Mouse (Mus musculus) hindbrain, embryonic 15.5 days (tissue): ENCODE data around the gene Olfr697. TPM values are rescaled to one million over a fixed set of nuclear protein-coding genes. Genes with fewer than 3 reads are reported as not detected.
"Not testable (repeated sequence)": the region's sequence is repeated elsewhere in the genome, so short reads cannot be mapped to it uniquely, and the experiment has no call there.

Experiments
- ATAC-seq: fragments of 200-750 bp; cut with Nextera tagmentation; 2 replicates; pipeline ENCODE4 v1.8.0; 2017; ENCODE audit warnings: low read depth, moderate number of reproducible peaks, moderate TSS enrichment; ENCODE audit not compliant: low FRiP score
- H3K27ac ChIP-seq: fragments of 300-500 bp; sonication (generic); replicated peaks from 2 replicates; pipeline ENCODE4 v1.5.1; 2015; ENCODE audit warnings: mild to moderate bottlenecking, inconsistent platforms
- H3K27me3 ChIP-seq: fragments of 300-500 bp; sonication (generic); 2 replicates; pipeline ENCODE4 v1.6.1; 2015; ENCODE audit warnings: control low read depth, inconsistent platforms
- H3K36me3 ChIP-seq: fragments of 300-500 bp; sonication (generic); 2 replicates; pipeline ENCODE4 v1.6.1; 2015; ENCODE audit warnings: control low read depth, inconsistent platforms
- H3K4me1 ChIP-seq: fragments of 300-500 bp; sonication (generic); replicated peaks from 2 replicates; pipeline ENCODE4 v1.6.1; 2015; ENCODE audit warnings: control low read depth, inconsistent platforms
- H3K4me2 ChIP-seq: fragments of 300-500 bp; sonication (generic); 2 replicates; pipeline ENCODE4 v1.6.1; 2015; ENCODE audit warnings: moderate library complexity, mild to moderate bottlenecking, inconsistent platforms
- H3K4me3 ChIP-seq: fragments of 300-500 bp; sonication (generic); 2 replicates; pipeline ENCODE4 v1.5.1; 2015; ENCODE audit warnings: mild to moderate bottlenecking, inconsistent platforms
- H3K9ac ChIP-seq: fragments of 300-500 bp; sonication (generic); 2 replicates; pipeline ENCODE4 v1.6.1; 2015; ENCODE audit warnings: inconsistent platforms
- H3K9me3 ChIP-seq: fragments of 300-500 bp; sonication (generic); 2 replicates; pipeline ENCODE4 v1.6.1; 2016; ENCODE audit warnings: control low read depth, inconsistent platforms
- WGBS: fragments of 180-500 bp; shearing (Covaris S2); methylation state at CpG from one replicate; pipeline ENCODE4 v1.1.7; 2015; 5-methylcytosine and 5-hydroxymethylcytosine counted together
- polyA plus RNA-seq: library from polyadenylated mRNA; unstranded; fragments of >200 nt; fragmentation: Nextera tagmentation; extraction: Ambion mirVana; gene quantifications from 2 replicates; pipeline ENCODE4 v1.2.1, GENCODE M21; 2015

The Olfr697 gene
- not detected in 2 replicates for polyA plus RNA-seq

DNA sequence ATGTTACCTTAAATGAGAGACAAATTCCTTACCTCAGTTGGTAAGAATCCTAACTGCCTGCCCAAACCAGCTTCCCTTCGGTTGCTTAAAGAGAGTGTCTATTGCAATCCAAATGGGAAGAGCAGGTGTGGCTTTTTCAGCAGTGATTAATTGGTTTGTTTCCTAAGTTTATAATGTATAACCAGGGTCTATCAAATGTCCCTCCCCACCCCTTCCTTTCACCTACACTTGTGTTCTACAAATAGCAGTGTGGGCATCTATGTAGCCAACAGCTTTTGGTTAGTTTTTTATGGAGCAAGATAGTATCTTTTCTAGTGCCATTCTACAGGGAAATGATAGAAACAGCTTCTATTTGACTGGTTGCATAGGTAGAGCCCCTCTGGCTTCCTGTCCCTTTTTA is at the start of gene Olfr697:
TSS of gene Olfr697 (minus strand) at position 101 of the 400 bp plus-strand sequence.
- no peak for ATAC-seq
- H3K4me3 ChIP-seq: no peak within 1 kb of the TSS
- no peaks in the 10 kb centered on the region for H3K4me1 ChIP-seq
- no peak within 1 kb of the TSS for H3K4me2 ChIP-seq
- no peak within 1 kb of the TSS for H3K27ac ChIP-seq
- no peaks in the 10 kb centered on the region for H3K9me3 ChIP-seq
- no peaks in the 10 kb centered on the region for H3K27me3 ChIP-seq
- H3K9ac ChIP-seq: no peak within 1 kb of the TSS
- 94% methylated on average over 1 of the region's 1 CpGs for WGBS
- H3K36me3 ChIP-seq: no peaks in the 10 kb centered on the region

DNA sequence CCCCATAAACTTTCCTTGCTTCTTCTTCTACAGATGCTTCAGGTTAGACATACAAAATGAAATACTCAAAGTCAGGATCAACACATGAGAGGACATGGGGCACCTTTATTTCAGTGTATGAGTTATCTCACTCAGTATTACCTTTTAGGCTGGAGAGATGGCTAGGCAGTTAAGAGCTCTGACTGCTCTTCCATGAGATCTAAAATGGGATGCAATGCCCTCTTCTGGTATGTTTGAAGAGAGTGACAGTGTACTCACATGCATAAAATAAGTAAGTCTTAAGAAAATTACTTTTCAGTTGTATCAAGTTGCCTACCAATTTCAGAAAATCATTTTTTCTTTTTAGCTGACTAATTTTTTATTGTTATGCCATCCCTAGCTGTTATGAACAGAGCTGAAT is 46.1 kb upstream of the Olfr697 start:
- Histone ChIP-seq H3K9me3 (no peaks in the 10 kb centered on the region), H3K4me1 (no peaks in the 10 kb centered on the region), H3K9ac (no peak overlapping the region), H3K36me3 (no peaks in the 10 kb centered on the region), H3K27me3 (no peaks in the 10 kb centered on the region), H3K4me3 (no peak overlapping the region), H3K27ac (no peak overlapping the region), H3K4me2 (no peak overlapping the region)
- ATAC-seq: no peak

DNA sequence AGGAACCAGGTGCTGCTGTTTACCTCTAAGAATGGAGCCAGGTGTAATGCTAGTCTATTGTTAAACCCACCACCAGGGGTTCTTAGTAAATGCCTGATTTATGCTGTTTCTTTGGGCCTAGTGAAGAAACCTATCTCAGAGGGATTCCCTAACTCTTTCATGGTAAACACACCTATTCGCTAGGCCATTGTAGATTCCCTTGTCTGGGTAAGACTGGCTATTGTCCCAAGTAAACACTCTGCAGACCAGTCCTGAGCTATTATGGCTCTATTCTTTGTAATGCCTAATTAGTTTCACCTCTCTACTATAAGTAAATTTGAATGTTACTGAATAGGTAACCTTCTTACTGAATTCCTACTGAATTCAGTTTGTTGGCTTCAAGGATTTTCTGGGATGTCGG is 18.8 kb upstream of the Olfr697 start:
- not testable (repeated sequence) for H3K4me2 ChIP-seq, ATAC-seq, H3K36me3 ChIP-seq, H3K4me1 ChIP-seq, H3K9ac ChIP-seq, H3K9me3 ChIP-seq, H3K27ac ChIP-seq, H3K27me3 ChIP-seq, H3K4me3 ChIP-seq
- 98% methylated on average over 2 of the region's 2 CpGs for WGBS

DNA sequence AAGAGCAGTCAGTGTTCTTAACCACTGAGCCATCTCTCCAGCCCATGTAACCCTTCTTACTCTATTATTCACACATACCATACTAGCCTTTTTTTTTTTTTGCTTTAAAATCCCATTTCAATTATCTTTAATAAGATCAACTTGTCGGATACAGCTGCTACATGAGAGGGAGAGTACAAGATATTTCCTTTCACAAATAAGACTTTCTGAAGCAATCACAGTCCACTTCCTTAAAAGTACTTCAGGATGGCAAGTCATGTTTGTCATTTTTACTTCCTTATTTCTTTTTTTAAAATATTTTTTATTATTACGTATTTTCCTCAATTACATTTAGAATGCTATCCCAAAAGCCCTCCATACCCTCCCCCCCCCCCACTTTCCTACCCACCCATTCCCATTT is 16.6 kb upstream of the Olfr697 start:
- Histone ChIP-seq H3K27me3 (no peaks in the 10 kb centered on the region), H3K4me1 (no peaks in the 10 kb centered on the region), H3K9ac (no peak overlapping the region), H3K27ac (no peak overlapping the region), H3K36me3 (no peaks in the 10 kb centered on the region), H3K4me2 (no peak overlapping the region), H3K9me3 (no peaks in the 10 kb centered on the region), H3K4me3 (no peak overlapping the region)
- ATAC-seq: no peak
- 98% methylated on average over 2 of the region's 2 CpGs for WGBS

DNA sequence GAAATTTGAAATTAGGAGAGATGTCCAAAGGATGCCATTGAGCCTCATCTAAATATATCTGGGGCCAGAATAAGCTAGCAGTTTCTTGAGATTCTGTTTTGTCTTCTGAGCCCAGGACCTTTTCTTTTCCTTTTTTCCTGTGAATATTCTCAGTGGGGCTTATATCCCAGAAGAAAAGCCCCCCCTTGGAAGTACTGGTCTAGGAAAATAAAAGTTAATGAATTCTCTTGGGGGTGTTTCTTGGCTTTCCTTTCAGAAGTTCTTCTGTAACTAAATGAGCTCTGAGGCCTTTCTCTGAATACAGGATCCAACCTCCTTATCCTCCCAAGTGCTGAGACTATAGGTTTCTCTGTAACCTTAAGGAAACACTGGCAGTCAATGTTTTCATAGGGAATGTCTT is 13.1 kb upstream of the Olfr697 start, which contains the start of gene Olfr698:
TSS of gene Olfr698 (minus strand) at position 101 of the 400 bp plus-strand sequence.
- H3K4me1 ChIP-seq: no peaks in the 10 kb centered on the region
- H3K4me2 ChIP-seq: no peak within 1 kb of the TSS
- no peaks in the 10 kb centered on the region for H3K36me3 ChIP-seq
- no peak within 1 kb of the TSS for H3K4me3 ChIP-seq
- H3K27me3 ChIP-seq: no peaks in the 10 kb centered on the region
- no peaks in the 10 kb centered on the region for H3K9me3 ChIP-seq
- H3K27ac ChIP-seq: no peak within 1 kb of the TSS
- H3K9ac ChIP-seq: no peak within 1 kb of the TSS
- no peak for ATAC-seq

DNA sequence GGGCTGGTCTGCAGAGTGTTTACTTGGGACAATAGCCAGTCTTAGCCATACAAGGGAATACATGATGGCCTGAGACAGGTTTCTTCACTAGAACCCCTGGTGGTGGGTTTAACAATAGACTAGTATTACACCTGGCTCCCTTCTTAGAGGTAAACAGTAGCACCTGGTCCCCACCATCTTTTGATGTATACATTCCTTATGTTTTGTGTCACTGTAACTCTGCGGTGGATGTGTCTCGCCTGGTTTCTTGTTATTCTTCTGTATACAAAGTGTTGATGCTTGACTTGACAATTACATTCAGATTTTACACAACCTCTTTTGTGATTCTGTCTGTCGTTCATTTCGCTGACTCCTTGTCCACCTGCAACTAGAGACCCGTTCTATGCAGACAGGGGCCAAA is 3.6 kb upstream of the Olfr697 start:
- no peaks in the 10 kb centered on the region for H3K4me1 ChIP-seq
- no peaks in the 10 kb centered on the region for H3K36me3 ChIP-seq
- no peak overlapping the region for H3K4me3 ChIP-seq
- H3K4me2 ChIP-seq: no peak overlapping the region
- WGBS: 91% methylated on average over 5 of the region's 5 CpGs
- H3K27me3 ChIP-seq: no peaks in the 10 kb centered on the region
- no peak for ATAC-seq
- H3K9me3 ChIP-seq: no peaks in the 10 kb centered on the region
- H3K9ac ChIP-seq: no peak overlapping the region
- no peak overlapping the region for H3K27ac ChIP-seq

DNA sequence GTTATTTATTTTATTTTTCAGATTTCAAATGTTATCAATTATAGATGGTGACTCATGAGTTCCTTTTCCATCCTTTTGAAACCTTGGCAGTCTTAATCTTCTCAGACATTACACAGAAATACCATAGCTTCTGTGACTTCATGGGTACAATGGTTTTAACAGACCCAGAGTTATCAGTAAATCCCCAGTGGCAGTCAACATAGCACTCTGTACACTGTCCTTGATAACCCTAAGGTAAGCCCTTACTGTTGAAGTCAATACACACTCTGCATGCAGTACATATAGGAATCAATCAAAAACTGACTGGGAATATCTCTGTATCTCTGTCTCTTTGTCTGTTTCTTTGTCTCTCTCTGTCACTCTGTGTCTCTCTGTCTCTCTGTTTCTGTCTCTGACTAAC is 5.2 kb downstream of the Olfr697 start:
- H3K4me2 ChIP-seq: no peak overlapping the region
- ATAC-seq: no peak
- no peak overlapping the region for H3K27ac ChIP-seq
- no peaks in the 10 kb centered on the region for H3K27me3 ChIP-seq
- H3K9me3 ChIP-seq: no peaks in the 10 kb centered on the region
- H3K36me3 ChIP-seq: no peaks in the 10 kb centered on the region
- no peak overlapping the region for H3K4me3 ChIP-seq
- no peaks in the 10 kb centered on the region for H3K4me1 ChIP-seq
- H3K9ac ChIP-seq: no peak overlapping the region

DNA sequence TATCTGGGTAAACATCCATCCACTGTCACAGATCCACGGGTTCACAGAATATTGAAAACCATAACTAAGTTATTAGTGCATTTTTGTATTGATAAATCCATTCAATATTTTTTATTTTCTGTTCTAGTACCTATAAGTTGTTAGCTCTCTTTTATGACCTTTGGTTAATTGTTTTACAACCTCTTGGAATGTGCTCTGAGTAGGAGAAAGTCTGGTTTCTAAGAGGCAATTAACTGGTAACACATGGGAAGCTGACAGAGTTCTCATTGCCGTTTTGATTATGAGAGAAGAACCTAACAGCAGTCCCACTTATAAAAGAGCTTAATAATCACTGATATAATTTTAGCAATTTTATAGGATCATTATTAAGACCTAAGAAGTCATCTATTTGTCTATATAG is 8.5 kb downstream of the Olfr697 start:
- Histone ChIP-seq H3K4me3 (no peak overlapping the region), H3K27me3 (no peaks in the 10 kb centered on the region), H3K9me3 (no peaks in the 10 kb centered on the region), H3K4me1 (no peaks in the 10 kb centered on the region), H3K9ac (no peak overlapping the region), H3K27ac (no peak overlapping the region), H3K36me3 (no peaks in the 10 kb centered on the region), H3K4me2 (no peak overlapping the region)
- no peak for ATAC-seq
- whole genome bisulfite sequencing: 75% methylated on average over 2 of the region's 2 CpGs

DNA sequence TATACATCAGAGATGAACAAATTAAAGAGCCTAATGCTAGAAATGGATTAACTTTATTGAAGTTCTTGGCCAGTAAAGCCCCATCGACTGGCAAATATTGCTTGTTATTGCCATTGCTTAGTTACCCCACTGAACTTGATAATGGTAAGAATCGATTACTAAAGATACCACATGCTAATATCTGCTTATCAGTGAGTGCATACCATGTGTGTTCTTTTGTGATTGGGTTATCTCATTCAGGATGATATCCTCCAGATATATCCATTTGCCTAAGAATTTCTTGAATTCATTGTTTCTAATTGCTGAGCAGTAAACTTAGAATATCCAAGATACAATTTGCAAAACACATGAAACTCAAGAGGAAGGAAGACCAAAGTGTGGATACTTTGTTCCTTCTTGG is 16.6 kb downstream of the Olfr697 start:
- ATAC-seq, H3K4me3 ChIP-seq, H3K36me3 ChIP-seq, H3K4me2 ChIP-seq, H3K27ac ChIP-seq, H3K9me3 ChIP-seq, H3K9ac ChIP-seq, H3K4me1 ChIP-seq, H3K27me3 ChIP-seq: not testable (repeated sequence)
- 93% methylated on average over 2 of the region's 2 CpGs for WGBS

DNA sequence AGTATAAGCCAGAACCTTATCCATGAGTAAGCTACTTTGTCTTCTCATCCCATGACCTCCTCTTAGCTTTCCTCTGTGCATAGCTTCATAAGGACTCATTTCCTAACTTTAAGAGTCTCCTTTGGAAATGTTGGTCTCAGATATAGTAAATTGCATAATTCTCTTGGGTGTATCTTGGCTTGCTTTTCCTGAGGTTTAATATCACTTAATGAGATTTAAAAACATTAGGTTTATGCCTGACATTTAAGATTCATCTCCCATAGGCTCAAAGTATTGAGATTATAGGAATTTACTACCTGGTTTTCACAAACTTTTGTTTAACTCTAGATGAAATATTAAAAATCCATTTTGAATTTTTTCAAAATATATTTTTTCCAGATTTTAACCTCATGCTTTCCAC is 25.9 kb downstream of the Olfr697 start, which contains the start of gene Olfr695:
TSS of gene Olfr695 (minus strand) at position 101 of the 400 bp plus-strand sequence.
- Histone ChIP-seq H3K4me2 (no peak within 1 kb of the TSS), H3K36me3 (no peaks in the 10 kb centered on the region), H3K27me3 (no peaks in the 10 kb centered on the region), H3K9ac (no peak within 1 kb of the TSS), H3K9me3 (no peaks in the 10 kb centered on the region), H3K4me3 (no peak within 1 kb of the TSS), H3K27ac (no peak within 1 kb of the TSS), H3K4me1 (no peaks in the 10 kb centered on the region)
- no peak for ATAC-seq

DNA sequence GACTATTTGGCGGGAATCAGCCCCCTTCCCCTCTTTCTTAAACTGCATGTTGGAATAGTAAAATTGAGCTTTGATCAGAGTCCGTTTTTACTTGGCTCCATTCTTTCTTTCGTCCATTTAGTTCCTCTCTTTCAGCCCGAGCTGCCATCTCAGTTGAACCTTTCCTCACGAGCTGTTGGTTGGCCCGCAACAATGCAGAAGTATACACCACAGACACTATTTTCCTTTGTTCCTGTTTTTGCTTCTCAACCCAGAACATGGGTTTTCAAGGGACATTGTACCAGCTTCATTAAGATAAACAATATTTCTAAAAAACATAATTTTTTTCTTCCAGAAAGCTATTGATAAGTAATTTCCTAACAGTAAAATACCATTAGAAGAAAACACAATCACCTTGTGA is 30.8 kb downstream of the Olfr697 start:
- Histone ChIP-seq H3K4me3 (no peak overlapping the region), H3K4me1 (no peaks in the 10 kb centered on the region), H3K4me2 (no peak overlapping the region), H3K9ac (no peak overlapping the region), H3K36me3 (no peaks in the 10 kb centered on the region), H3K27me3 (no peaks in the 10 kb centered on the region), H3K27ac (no peak overlapping the region), H3K9me3 (no peaks in the 10 kb centered on the region)
- ATAC-seq: no peak
- WGBS: 90% methylated on average over 6 of the region's 6 CpGs

DNA sequence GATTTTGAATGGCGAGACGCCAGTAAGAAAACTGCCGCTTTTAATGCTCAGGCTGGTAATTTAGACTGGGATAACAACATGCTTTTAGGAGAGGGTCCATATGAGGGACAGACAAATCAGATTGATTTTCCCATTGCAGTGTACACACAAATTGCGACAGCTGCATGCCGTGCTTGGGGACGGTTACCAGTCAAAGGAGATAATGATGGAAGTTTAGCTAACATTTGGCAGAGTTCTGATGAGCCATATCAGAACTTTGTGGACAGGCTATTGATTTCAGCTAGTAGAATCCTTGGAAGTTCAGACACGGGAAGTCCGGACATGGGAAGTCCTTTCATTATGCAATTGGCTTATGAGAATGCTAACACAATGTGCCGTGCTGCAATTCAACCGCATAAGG is 34.5 kb downstream of the Olfr697 start:
- H3K4me2 ChIP-seq, H3K27ac ChIP-seq, H3K27me3 ChIP-seq, H3K4me3 ChIP-seq, H3K9me3 ChIP-seq, H3K9ac ChIP-seq, ATAC-seq, H3K4me1 ChIP-seq, H3K36me3 ChIP-seq: not testable (repeated sequence)
- 90% methylated on average over 10 of the region's 10 CpGs for WGBS

DNA sequence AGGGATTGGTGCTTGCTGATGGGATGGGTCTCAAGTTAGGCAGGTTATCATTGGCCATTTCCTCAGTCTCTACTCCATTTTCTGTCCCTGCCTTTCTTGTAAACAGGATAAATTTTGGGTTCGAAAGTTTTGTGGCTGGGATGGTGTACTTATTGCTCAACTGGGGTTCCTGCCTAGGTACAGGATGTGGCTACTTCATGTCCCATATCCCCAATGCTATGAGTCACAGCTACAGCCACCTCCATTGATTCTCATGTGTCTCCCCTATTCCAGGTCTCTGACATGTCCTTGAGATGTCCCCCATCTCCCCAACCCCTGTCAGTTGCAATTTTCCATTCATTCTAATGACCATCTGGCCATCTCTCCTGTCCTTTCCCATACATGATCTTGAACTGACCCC is 45.4 kb downstream of the Olfr697 start:
- no peaks in the 10 kb centered on the region for H3K4me1 ChIP-seq
- H3K9ac ChIP-seq: no peak overlapping the region
- H3K4me3 ChIP-seq: no peak overlapping the region
- no peaks in the 10 kb centered on the region for H3K36me3 ChIP-seq
- 79% methylated on average over 1 of the region's 1 CpGs for WGBS
- no peak overlapping the region for H3K4me2 ChIP-seq
- H3K27ac ChIP-seq: no peak overlapping the region
- no peaks in the 10 kb centered on the region for H3K27me3 ChIP-seq
- no peaks in the 10 kb centered on the region for H3K9me3 ChIP-seq
- no peak for ATAC-seq
